Mouse (Mus musculus) gastrocnemius, adult 2 months (tissue): Measurements from ENCODE around the gene Syngr3. TPM values are rescaled to one million over a fixed set of nuclear protein-coding genes. Genes with fewer than 3 reads are reported as not detected.

Experiments used
- DNase-seq: peaks from one replicate; pipeline ENCODE4 v3.0.0; 2022
- H3K27ac ChIP-seq: fragments of 200-600 bp; 2 replicates; pipeline ENCODE4 v1.8.1; 2022; ENCODE audit warnings: mild to moderate bottlenecking
- H3K4me3 ChIP-seq: fragments of 200-600 bp; 2 replicates; pipeline ENCODE4 v1.8.1; 2022; ENCODE audit warnings: mild to moderate bottlenecking, moderate library complexity
- CTCF ChIP-seq: fragments of 200-600 bp; IDR thresholded peaks from 2 replicates; pipeline ENCODE4 v1.8.1; 2022; ENCODE audit warnings: antibody characterized with exemption, mild to moderate bottlenecking, moderate library complexity
- intact Hi-C: fragments of 180-260 bp; cut with DNase I; formaldehyde crosslinking; loops from one replicate; pipeline ENCODE4 v1.15.1; 2025
- total RNA-seq, 2 experiments: library from RNA; stranded (reverse); gene quantifications; 2 replicates each; pipeline ENCODE4 v1.2.3; 2021

Gene Syngr3
- total RNA-seq, 2 experiments from 2014 or later = not detected

DNA sequence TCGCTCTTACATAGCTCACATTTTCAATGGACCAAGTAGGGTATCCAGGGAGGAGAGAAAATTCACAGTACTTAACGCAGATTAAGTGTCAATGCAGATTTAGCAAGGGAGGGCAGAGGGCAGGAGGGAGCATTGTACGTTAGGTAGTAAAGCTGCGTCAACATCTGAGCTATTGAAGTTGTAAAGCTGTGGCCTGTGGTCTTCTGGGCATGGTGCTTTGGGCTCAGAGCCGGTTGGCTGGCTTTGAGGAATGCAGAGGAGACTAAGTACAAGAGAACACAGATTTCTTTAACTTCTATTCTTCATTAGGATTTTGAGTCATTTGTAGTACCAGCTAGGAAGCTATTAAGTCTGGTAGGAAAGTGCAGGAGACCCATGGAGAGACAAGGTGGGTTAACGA lies 25.8 kb upstream of the Syngr3 start:
- DNase-seq = no peak
- intact Hi-C loops = no loop called here
- H3K4me3 ChIP-seq = no peak overlapping the region
- no peak overlapping the region for H3K27ac ChIP-seq
- TF ChIP-seq CTCF = no peak

GRCm38 (mm10) chr17:24708646-24709045 lies 18.9 kb upstream of the Syngr3 start:
- intact Hi-C loops = no loop called here
- Histone ChIP-seq H3K4me3 (peak overlapping the region; percentile 75), H3K27ac (peak overlapping the region; percentile 86; the same call in 1 of the 2 replicates)
- DNase-seq = no peak
- peak; percentile 62 for TF ChIP-seq CTCF

- no peak for DNase-seq
- peak overlapping the region; percentile 86 for H3K27ac ChIP-seq
- peak overlapping the region; percentile 75 for H3K4me3 ChIP-seq
- no peak for TF ChIP-seq CTCF
- intact Hi-C loops = loop anchor here (1.0 kb wide), 1 partner anchor 11 kb away; no protein-coding TSS in a partner anchor
These were observed 18.2 kb upstream of the Syngr3 start for GRCm38 (mm10) chr17:24707801-24708425.

- no peak for TF ChIP-seq CTCF
- intact Hi-C loops = loop anchor here (1.0 kb wide), 1 partner anchor 12 kb away; no protein-coding TSS in a partner anchor
- peak; percentile 94 for DNase-seq
These were observed 17.4 kb upstream of the Syngr3 start, which contains the start of gene Tbl3 for GRCm38 (mm10) chr17:24706982-24707800. TSS of gene Tbl3 (minus strand) at chr17:24707660.

DNA sequence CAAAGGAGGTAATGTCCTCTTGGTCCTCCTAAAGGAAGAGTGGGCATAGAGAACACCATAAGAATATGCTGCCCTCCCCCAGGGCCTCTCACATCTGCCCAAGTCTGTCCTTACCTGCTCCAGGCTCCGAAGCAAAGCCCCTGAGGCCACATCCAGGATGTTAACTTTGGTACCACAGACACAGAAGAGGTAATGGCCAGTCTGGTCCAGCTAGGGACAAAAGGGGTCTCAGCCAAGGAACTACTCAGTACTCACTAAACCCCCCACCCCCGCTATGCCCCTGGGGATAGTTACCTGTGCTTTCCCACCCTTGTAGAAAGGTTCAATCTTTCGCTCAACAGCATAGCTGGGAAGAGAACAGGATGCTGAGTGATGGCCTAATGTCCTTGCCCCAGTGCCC lies 16.1 kb upstream of the Syngr3 start:
- TF ChIP-seq CTCF = no peak
- H3K27ac ChIP-seq = no peak overlapping the region
- intact Hi-C loops = no loop called here
- DNase-seq = no peak
- H3K4me3 ChIP-seq = no peak overlapping the region

More at GRCm38 (mm10) chr17:24706982-24707800, 17.4 kb upstream of the Syngr3 start, which contains the start of gene Tbl3:
- Histone ChIP-seq H3K27ac (peak within 1 kb of the TSS; percentile 86), H3K4me3 (peak within 1 kb of the TSS; percentile 75)

DNA sequence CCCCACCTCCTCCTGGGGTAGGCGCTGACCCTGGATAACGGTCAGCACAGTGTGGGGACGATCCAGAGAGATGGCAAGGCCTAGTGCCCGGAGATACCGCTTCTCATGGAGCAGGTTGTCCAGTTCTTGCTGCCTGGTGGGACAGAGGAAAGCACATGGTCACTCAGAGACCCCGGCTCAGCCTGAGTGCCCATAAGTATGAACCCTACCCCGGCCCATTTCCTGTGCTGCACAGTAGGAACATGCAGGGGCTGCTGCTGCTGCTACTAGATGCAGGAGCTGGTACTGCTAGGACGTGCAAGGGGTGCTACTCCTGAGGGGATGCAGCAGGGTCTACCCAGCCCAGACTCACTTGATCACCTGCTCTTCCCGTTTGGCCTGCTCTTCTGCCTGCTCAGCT lies 11.5 kb upstream of the Syngr3 start:
- no peak overlapping the region for H3K27ac ChIP-seq
- no peak overlapping the region for H3K4me3 ChIP-seq
- no peak for TF ChIP-seq CTCF
- intact Hi-C loops = no loop called here
- DNase-seq = no peak

DNA sequence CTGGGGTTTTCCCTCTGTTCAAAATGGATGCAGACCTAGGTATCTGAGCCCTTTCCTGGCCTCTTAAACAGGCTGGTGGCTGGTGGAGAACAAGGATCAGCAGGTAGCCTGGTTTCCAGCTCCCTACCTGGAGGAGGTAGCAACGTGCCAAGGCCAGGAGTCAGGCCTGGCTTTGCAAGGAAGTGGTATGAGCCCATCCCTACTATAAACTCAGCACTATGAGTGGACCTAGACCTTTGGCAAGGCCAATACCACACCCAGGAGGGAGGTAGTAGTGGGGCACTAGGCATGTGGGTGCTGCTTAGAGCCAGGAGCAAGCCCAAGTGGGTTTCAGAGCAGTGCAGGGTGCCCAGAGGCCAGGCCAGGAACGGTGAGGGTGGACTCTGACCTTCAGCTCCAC lies 9.7 kb upstream of the Syngr3 start:
- H3K4me3 ChIP-seq = no peak overlapping the region
- intact Hi-C loops = no loop called here
- no peak for DNase-seq
- no peak overlapping the region for H3K27ac ChIP-seq
- TF ChIP-seq CTCF = no peak

- no peak overlapping the region for H3K27ac ChIP-seq
These were observed 9.0 kb upstream of the Syngr3 start for GRCm38 (mm10) chr17:24698715-24699114.

DNA sequence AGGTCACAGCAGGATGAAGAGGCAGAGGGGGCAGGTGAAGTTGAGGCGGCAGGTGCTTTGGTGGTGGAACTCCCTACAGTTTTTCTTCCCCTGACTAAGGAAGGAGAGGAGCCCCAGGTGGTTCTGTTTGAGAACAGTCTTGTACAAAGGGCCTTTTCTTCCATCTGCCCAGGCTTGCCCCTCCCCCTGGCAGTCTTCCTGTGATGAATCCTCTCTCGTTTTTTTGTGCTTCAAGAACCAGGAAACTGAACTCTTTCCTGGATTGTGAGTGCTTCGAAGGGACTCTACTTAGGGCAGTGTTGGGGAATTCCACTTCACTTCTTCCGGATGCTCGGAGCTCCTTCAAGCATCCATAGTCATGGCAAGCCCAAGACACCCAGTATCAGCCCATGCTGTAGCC lies 8.2 kb upstream of the Syngr3 start:
- intact Hi-C loops = no loop called here
- H3K4me3 ChIP-seq = no peak overlapping the region
- TF ChIP-seq CTCF = no peak
- no peak for DNase-seq
- no peak overlapping the region for H3K27ac ChIP-seq

More at GRCm38 (mm10) chr17:24698715-24699114, 9.0 kb upstream of the Syngr3 start:
- no peak for TF ChIP-seq CTCF
- intact Hi-C loops = no loop called here
- H3K4me3 ChIP-seq = no peak overlapping the region
- no peak for DNase-seq

- Histone ChIP-seq H3K27ac (peak within 1 kb of the TSS; percentile 92), H3K4me3 (peak within 1 kb of the TSS; percentile 82)
- peak; percentile 48 for TF ChIP-seq CTCF
- intact Hi-C loops = no loop called here
- peak; percentile 96 for DNase-seq
These were observed 6.4 kb upstream of the Syngr3 start, which contains the start of the genes Gfer and Noxo1 for GRCm38 (mm10) chr17:24696011-24696697. TSS of gene Gfer (minus strand) at chr17:24696156. TSS of gene Noxo1 (plus strand) at chr17:24696234.

- Histone ChIP-seq H3K4me3 (peak overlapping the region; percentile 82), H3K27ac (peak overlapping the region; percentile 92)
- intact Hi-C loops = no loop called here
- no peak for DNase-seq
- no peak for TF ChIP-seq CTCF
These were observed 5.7 kb upstream of the Syngr3 start for GRCm38 (mm10) chr17:24695326-24696010.

DNA sequence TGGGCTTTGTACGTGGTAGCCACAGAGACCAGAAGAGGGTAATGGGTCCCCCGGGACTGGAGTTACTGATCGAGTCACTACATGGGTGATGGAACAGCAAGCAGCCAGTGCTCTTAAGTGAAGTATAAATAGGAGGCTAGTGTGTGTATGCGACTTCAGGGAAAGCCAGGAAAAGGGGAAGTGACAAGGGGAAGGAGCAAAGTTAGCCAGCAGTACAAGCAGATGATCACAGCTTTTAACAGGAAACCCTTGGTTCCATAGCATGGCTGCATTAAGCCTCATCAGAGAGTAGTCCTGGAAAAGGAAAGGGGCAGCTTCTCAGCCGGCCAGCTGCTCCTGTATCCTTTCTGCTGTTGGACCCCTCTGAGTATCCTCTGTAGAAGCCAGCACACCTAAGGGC lies 2.6 kb upstream of the Syngr3 start:
- Histone ChIP-seq H3K4me3 (no peak overlapping the region), H3K27ac (no peak overlapping the region)
- intact Hi-C loops = no loop called here
- no peak for DNase-seq
- no peak for TF ChIP-seq CTCF
